Mouse (Mus musculus): Measurements from ENCODE around the gene Syne1. TPM values are rescaled to one million over a fixed set of nuclear protein-coding genes. Genes with fewer than 3 reads are reported as not detected.

Gene Syne1
- polyA plus RNA-seq, 1 experiment from 2014 or later, result 3.1 TPM

GRCm38 (mm10) chr10:5059983-5060382, 491.3 kb downstream of the Syne1 start:
- DNase-seq (ENCODE audit: low spot score) (no peak), ATAC-seq (replicated peaks; ENCODE audit: insufficient number of reproducible peaks, low FRiP score, low TSS enrichment, low read depth) (no peak)
- 91% methylated on average over 2 of the region's 2 CpGs for WGBS
- no peaks in the 10 kb centered on the region for H3K36me3 ChIP-seq (replicated peaks; ENCODE audit: control insufficient read depth, insufficient read depth, low read depth, low read length)
- no peak overlapping the region for H3K9ac ChIP-seq (replicated peaks; ENCODE audit: low read length)
- no peaks in the 10 kb centered on the region for H3K27me3 ChIP-seq (ENCODE audit: control insufficient read depth, insufficient read depth, low read length)
- no peaks in the 10 kb centered on the region for H3K4me1 ChIP-seq (ENCODE audit: control insufficient read depth, insufficient read depth, low read length)
- H3K4me2 ChIP-seq (ENCODE audit: low read depth, low read length), result no peak overlapping the region
- no peak overlapping the region for H3K27ac ChIP-seq (replicated peaks; ENCODE audit: low read depth, low read length)
- no peaks in the 10 kb centered on the region; the same call in 1 of the 2 replicates for H3K9me3 ChIP-seq (replicated peaks; ENCODE audit: control insufficient read depth, low read length)
- no peak overlapping the region for H3K4me3 ChIP-seq (ENCODE audit: low read depth, low read length)

DNA sequence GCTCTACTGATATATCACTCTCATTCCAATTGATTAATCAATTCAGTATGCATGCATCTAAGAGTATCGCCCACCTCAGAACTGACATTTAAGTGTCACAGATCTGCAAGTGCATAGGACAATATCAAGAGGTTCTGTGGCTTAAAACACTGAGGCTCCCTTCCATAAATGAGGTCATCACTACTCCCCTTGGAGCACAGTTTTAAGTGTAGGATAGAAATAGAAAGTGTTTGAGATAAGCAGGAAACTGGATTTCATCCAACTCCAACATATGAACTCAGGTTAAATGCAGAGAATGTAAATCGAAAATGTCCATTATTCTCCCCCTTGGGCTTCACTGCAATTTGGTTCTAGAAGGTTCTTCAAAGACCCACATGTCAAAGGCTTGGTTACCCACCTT, 492.4 kb downstream of the Syne1 start:
- ATAC-seq (replicated peaks; ENCODE audit: insufficient number of reproducible peaks, low FRiP score, low TSS enrichment, low read depth) (no peak), DNase-seq (ENCODE audit: low spot score) (no peak)
- Histone ChIP-seq H3K9me3 (replicated peaks; ENCODE audit: control insufficient read depth, low read length) (no peaks in the 10 kb centered on the region; the same call in 1 of the 2 replicates), H3K4me1 (ENCODE audit: control insufficient read depth, insufficient read depth, low read length) (no peaks in the 10 kb centered on the region), H3K9ac (replicated peaks; ENCODE audit: low read length) (no peak overlapping the region), H3K4me3 (ENCODE audit: low read depth, low read length) (no peak overlapping the region), H3K27me3 (ENCODE audit: control insufficient read depth, insufficient read depth, low read length) (no peaks in the 10 kb centered on the region), H3K36me3 (replicated peaks; ENCODE audit: control insufficient read depth, insufficient read depth, low read depth, low read length) (no peaks in the 10 kb centered on the region), H3K27ac (replicated peaks; ENCODE audit: low read depth, low read length) (no peak overlapping the region), H3K4me2 (ENCODE audit: low read depth, low read length) (no peak overlapping the region)
- 85% methylated on average over 2 of the region's 2 CpGs for WGBS

DNA sequence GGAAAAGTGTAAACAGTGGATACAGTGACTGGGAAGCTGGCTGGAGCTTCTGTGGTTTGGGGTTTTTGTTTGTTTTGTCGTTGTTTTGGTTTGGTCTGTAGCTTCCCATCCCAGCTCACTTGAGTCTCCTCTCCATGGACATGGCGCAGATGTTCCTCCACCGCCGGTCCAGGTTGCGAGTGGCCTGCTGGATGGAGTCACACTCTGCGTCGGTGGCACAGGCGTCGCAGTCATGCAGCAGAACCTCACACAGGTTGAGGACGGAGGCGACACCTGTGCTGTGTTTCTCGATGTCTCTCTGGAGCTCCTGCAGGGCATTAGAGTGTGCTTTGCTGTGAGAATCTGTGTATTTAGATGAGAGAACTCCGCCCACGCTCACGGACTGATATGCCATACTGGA, 493.6 kb downstream of the Syne1 start:
- Histone ChIP-seq H3K27ac (replicated peaks; ENCODE audit: low read depth, low read length) (no peak overlapping the region), H3K9me3 (replicated peaks; ENCODE audit: control insufficient read depth, low read length) (no peaks in the 10 kb centered on the region)
- 92% methylated on average over 15 of the region's 15 CpGs for WGBS

GRCm38 (mm10) chr10:5056940-5057339, 494.3 kb downstream of the Syne1 start:
- Histone ChIP-seq H3K4me3 (ENCODE audit: low read depth, low read length) (no peak overlapping the region), H3K9me3 (replicated peaks; ENCODE audit: control insufficient read depth, low read length) (no peaks in the 10 kb centered on the region), H3K4me1 (ENCODE audit: control insufficient read depth, insufficient read depth, low read length) (no peaks in the 10 kb centered on the region), H3K4me2 (ENCODE audit: low read depth, low read length) (no peak overlapping the region), H3K27me3 (ENCODE audit: control insufficient read depth, insufficient read depth, low read length) (no peaks in the 10 kb centered on the region), H3K9ac (replicated peaks; ENCODE audit: low read length) (no peak overlapping the region), H3K27ac (replicated peaks; ENCODE audit: low read depth, low read length) (no peak overlapping the region), H3K36me3 (replicated peaks; ENCODE audit: control insufficient read depth, insufficient read depth, low read depth, low read length) (no peaks in the 10 kb centered on the region)
- DNase-seq (ENCODE audit: low spot score) (no peak), ATAC-seq (replicated peaks; ENCODE audit: insufficient number of reproducible peaks, low FRiP score, low TSS enrichment, low read depth) (no peak)
- WGBS, result 73% methylated on average over 3 of the region's 3 CpGs

More for the DNA sequence above, 493.6 kb downstream of the Syne1 start:
- no peaks in the 10 kb centered on the region for H3K27me3 ChIP-seq (ENCODE audit: control insufficient read depth, insufficient read depth, low read length)
- no peaks in the 10 kb centered on the region for H3K4me1 ChIP-seq (ENCODE audit: control insufficient read depth, insufficient read depth, low read length)
- ATAC-seq (replicated peaks; ENCODE audit: insufficient number of reproducible peaks, low FRiP score, low TSS enrichment, low read depth) (no peak), DNase-seq (ENCODE audit: low spot score) (no peak)
- no peaks in the 10 kb centered on the region for H3K36me3 ChIP-seq (replicated peaks; ENCODE audit: control insufficient read depth, insufficient read depth, low read depth, low read length)
- H3K4me2 ChIP-seq (ENCODE audit: low read depth, low read length), result no peak overlapping the region
- H3K9ac ChIP-seq (replicated peaks; ENCODE audit: low read length), result no peak overlapping the region
- no peak overlapping the region for H3K4me3 ChIP-seq (ENCODE audit: low read depth, low read length)

GRCm38 (mm10) chr10:5056243-5056735, 495.0 kb downstream of the Syne1 start:
- Histone ChIP-seq H3K36me3 (replicated peaks; ENCODE audit: control insufficient read depth, insufficient read depth, low read depth, low read length) (no peaks in the 10 kb centered on the region), H3K27ac (replicated peaks; ENCODE audit: low read depth, low read length) (no peak overlapping the region), H3K9me3 (replicated peaks; ENCODE audit: control insufficient read depth, low read length) (no peaks in the 10 kb centered on the region), H3K27me3 (ENCODE audit: control insufficient read depth, insufficient read depth, low read length) (no peaks in the 10 kb centered on the region), H3K9ac (replicated peaks; ENCODE audit: low read length) (no peak overlapping the region), H3K4me3 (ENCODE audit: low read depth, low read length) (no peak overlapping the region), H3K4me2 (ENCODE audit: low read depth, low read length) (no peak overlapping the region), H3K4me1 (ENCODE audit: control insufficient read depth, insufficient read depth, low read length) (no peaks in the 10 kb centered on the region)
- DNase-seq (ENCODE audit: low spot score) (no peak), ATAC-seq (replicated peaks; ENCODE audit: insufficient number of reproducible peaks, low FRiP score, low TSS enrichment, low read depth) (no peak)
- WGBS, result 69% methylated on average over 10 of the region's 10 CpGs

GRCm38 (mm10) chr10:5045671-5046070, 505.6 kb downstream of the Syne1 start:
- Histone ChIP-seq H3K4me3 (ENCODE audit: low read depth, low read length) (no peak overlapping the region), H3K27ac (replicated peaks; ENCODE audit: low read depth, low read length) (no peak overlapping the region), H3K9ac (replicated peaks; ENCODE audit: low read length) (no peak overlapping the region), H3K4me1 (ENCODE audit: control insufficient read depth, insufficient read depth, low read length) (no peaks in the 10 kb centered on the region), H3K27me3 (ENCODE audit: control insufficient read depth, insufficient read depth, low read length) (no peaks in the 10 kb centered on the region), H3K4me2 (ENCODE audit: low read depth, low read length) (no peak overlapping the region), H3K36me3 (replicated peaks; ENCODE audit: control insufficient read depth, insufficient read depth, low read depth, low read length) (no peaks in the 10 kb centered on the region), H3K9me3 (replicated peaks; ENCODE audit: control insufficient read depth, low read length) (no peaks in the 10 kb centered on the region)
- ATAC-seq (replicated peaks; ENCODE audit: insufficient number of reproducible peaks, low FRiP score, low TSS enrichment, low read depth), result no peak
- WGBS, result 86% methylated on average over 5 of the region's 5 CpGs
- no peak for DNase-seq (ENCODE audit: low spot score)

DNA sequence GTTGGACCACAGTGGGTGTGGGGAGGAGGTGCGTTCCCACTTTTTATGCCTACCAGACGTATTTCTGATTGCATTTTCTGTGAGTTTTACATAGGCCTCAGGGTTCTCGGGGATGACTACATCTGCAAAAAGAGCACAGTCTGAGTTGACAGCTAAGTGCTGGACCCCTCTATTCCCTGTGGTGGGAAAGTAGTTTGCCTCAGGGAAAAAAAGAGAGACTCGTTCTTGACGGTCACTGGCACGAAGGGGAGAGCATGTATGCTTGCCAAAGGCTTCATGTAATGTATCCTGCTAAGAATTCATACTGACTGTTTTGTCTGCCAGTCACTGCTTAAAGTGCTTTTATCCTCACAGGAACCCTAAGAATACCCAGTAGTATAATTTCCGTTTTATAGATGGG, 506.1 kb downstream of the Syne1 start:
- no peaks in the 10 kb centered on the region for H3K27me3 ChIP-seq (ENCODE audit: control insufficient read depth, insufficient read depth, low read length)
- DNase-seq (ENCODE audit: low spot score), result no peak
- 84% methylated on average over 7 of the region's 7 CpGs for WGBS
- no peak overlapping the region for H3K9ac ChIP-seq (replicated peaks; ENCODE audit: low read length)
- no peak overlapping the region for H3K27ac ChIP-seq (replicated peaks; ENCODE audit: low read depth, low read length)
- H3K9me3 ChIP-seq (replicated peaks; ENCODE audit: control insufficient read depth, low read length), result no peaks in the 10 kb centered on the region
- H3K4me2 ChIP-seq (ENCODE audit: low read depth, low read length), result no peak overlapping the region
- no peaks in the 10 kb centered on the region for H3K4me1 ChIP-seq (ENCODE audit: control insufficient read depth, insufficient read depth, low read length)
- H3K4me3 ChIP-seq (ENCODE audit: low read depth, low read length), result no peak overlapping the region
- ATAC-seq (replicated peaks; ENCODE audit: insufficient number of reproducible peaks, low FRiP score, low TSS enrichment, low read depth), result no peak
- H3K36me3 ChIP-seq (replicated peaks; ENCODE audit: control insufficient read depth, insufficient read depth, low read depth, low read length), result no peaks in the 10 kb centered on the region

DNA sequence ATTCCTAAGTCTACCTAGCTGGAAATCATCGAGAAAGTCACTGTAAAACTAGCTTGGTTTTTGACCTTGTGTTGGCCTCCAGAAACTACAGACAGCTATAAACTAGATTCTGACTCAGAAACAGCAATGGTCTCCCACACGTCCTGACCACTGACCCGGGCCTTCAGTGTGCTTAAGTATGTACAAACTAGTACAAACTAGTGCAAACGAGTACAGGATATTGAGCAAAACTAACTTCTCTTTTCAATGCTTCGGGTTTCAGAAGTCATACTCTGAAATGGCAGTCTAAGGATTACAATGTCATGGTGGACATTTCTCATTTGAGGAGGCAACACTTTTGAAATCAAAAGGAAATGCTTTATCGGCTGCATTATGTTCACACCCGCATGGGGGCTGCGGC, 506.8 kb downstream of the Syne1 start:
- WGBS, result 89% methylated on average over 8 of the region's 8 CpGs
- no peak overlapping the region for H3K4me2 ChIP-seq (ENCODE audit: low read depth, low read length)
- no peak overlapping the region for H3K4me3 ChIP-seq (ENCODE audit: low read depth, low read length)
- no peak overlapping the region for H3K9ac ChIP-seq (replicated peaks; ENCODE audit: low read length)
- DNase-seq (ENCODE audit: low spot score) (no peak), ATAC-seq (replicated peaks; ENCODE audit: insufficient number of reproducible peaks, low FRiP score, low TSS enrichment, low read depth) (no peak)
- H3K9me3 ChIP-seq (replicated peaks; ENCODE audit: control insufficient read depth, low read length), result no peaks in the 10 kb centered on the region
- no peak overlapping the region for H3K27ac ChIP-seq (replicated peaks; ENCODE audit: low read depth, low read length)
- H3K36me3 ChIP-seq (replicated peaks; ENCODE audit: control insufficient read depth, insufficient read depth, low read depth, low read length), result no peaks in the 10 kb centered on the region
- no peaks in the 10 kb centered on the region for H3K27me3 ChIP-seq (ENCODE audit: control insufficient read depth, insufficient read depth, low read length)
- no peaks in the 10 kb centered on the region for H3K4me1 ChIP-seq (ENCODE audit: control insufficient read depth, insufficient read depth, low read length)

Measured in embryonic facial prominence, embryonic 11.5 days (tissue).